Mouse (Mus musculus) limb, embryonic 12.5 days (tissue): ENCODE results near the gene Cpa1. TPM values are rescaled to one million over a fixed set of nuclear protein-coding genes. Genes with fewer than 3 reads are reported as not detected.

Experiments used
- ATAC-seq: fragments of 200-750 bp; cut with Nextera tagmentation; 2 replicates; pipeline ENCODE4 v1.8.0; 2017; ENCODE audit warnings: low read depth, moderate TSS enrichment; ENCODE audit not compliant: insufficient number of reproducible peaks, insufficient read depth, low FRiP score, low TSS enrichment
- H3K27ac ChIP-seq: fragments of 300-500 bp; sonication (generic); 2 replicates; pipeline ENCODE4 v1.5.1; 2016; ENCODE audit warnings: mild to moderate bottlenecking, moderate library complexity
- H3K27me3 ChIP-seq: fragments of 300-500 bp; sonication (generic); 2 replicates; pipeline ENCODE4 v1.6.1; 2016; ENCODE audit warnings: mild to moderate bottlenecking, moderate library complexity
- H3K36me3 ChIP-seq: fragments of 300-500 bp; sonication (generic); 2 replicates; pipeline ENCODE4 v1.6.1; 2016; ENCODE audit warnings: mild to moderate bottlenecking, moderate library complexity
- H3K4me1 ChIP-seq: fragments of 300-500 bp; sonication (generic); replicated peaks from 2 replicates; pipeline ENCODE4 v1.6.1; 2016
- H3K4me2 ChIP-seq: fragments of 300-500 bp; sonication (generic); 2 replicates; pipeline ENCODE4 v1.6.1; 2016; ENCODE audit warnings: mild to moderate bottlenecking, moderate library complexity
- H3K4me3 ChIP-seq: fragments of 300-500 bp; sonication (generic); replicated peaks from 2 replicates; pipeline ENCODE4 v1.5.1; 2016; ENCODE audit warnings: mild to moderate bottlenecking
- H3K9ac ChIP-seq: fragments of 300-500 bp; sonication (generic); replicated peaks from 2 replicates; pipeline ENCODE4 v1.6.1; 2016; ENCODE audit warnings: mild to moderate bottlenecking, moderate library complexity
- H3K9me3 ChIP-seq: fragments of 300-500 bp; sonication (generic); 2 replicates; pipeline ENCODE4 v1.6.1; 2016; ENCODE audit warnings: mild to moderate bottlenecking, moderate library complexity
- WGBS: fragments of 180-500 bp; shearing (Covaris S2); methylation state at CpG from one replicate; pipeline ENCODE4 v1.1.7; 2016; 5-methylcytosine and 5-hydroxymethylcytosine counted together
- polyA plus RNA-seq: library from polyadenylated mRNA; unstranded; fragments of >200 nt; fragmentation: Nextera tagmentation; extraction: Ambion mirVana; gene quantifications from 2 replicates; pipeline ENCODE4 v1.2.1, GENCODE M21; 2016

The Cpa1 gene
- polyA plus RNA-seq, 1 experiment from 2014 or later, result 0.40 TPM

DNA sequence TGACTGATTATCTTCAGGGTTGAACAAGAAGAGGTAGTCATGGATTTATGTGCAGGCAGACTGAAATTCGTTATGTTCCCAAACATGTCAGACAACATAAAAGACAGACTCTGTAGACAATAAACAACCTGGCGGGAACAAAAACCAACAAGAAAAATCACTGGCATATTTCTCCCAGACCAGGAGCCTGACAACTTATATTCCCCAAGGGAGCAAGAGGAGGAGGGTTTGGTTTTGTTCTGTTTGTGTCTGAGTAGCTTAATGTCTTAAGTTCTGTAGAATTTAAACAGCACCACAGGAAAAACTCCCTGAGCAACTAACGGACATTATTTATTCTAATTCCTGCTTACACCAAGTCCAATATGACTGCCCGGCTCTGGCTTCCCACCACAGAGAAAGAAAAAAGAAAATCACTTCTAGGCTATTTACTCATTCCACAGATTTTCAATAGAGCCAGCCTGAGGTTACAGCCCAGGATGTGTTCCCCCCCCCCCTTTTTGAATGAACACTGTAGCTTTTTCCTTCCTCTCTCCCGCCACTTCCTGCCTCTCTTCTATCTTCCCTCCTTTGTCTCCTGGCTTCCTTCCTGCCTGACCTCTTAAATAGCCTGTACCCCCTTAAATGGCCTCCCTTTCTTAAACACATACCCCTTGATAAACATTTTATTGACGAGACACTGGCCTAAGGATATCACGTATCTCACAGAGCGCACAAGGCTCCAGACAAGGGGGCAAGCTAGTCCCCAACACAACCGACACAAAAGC is 13.6 kb downstream of the Cpa1 start:
- peaks cover 88% of the 10 kb centered on the region for H3K4me1 ChIP-seq
- H3K9ac ChIP-seq, result no peak overlapping the region
- peak overlapping the region; percentile 89 for H3K27ac ChIP-seq
- H3K36me3 ChIP-seq, result peaks cover 14% of the 10 kb centered on the region; the same call in 1 of the 2 replicates
- H3K4me2 ChIP-seq, result no peak overlapping the region
- H3K4me3 ChIP-seq, result no peak overlapping the region
- H3K27me3 ChIP-seq, result no peaks in the 10 kb centered on the region
- H3K9me3 ChIP-seq, result no peaks in the 10 kb centered on the region
- 35% methylated on average over 9 of the region's 9 CpGs for WGBS
- ATAC-seq, result no peak

DNA sequence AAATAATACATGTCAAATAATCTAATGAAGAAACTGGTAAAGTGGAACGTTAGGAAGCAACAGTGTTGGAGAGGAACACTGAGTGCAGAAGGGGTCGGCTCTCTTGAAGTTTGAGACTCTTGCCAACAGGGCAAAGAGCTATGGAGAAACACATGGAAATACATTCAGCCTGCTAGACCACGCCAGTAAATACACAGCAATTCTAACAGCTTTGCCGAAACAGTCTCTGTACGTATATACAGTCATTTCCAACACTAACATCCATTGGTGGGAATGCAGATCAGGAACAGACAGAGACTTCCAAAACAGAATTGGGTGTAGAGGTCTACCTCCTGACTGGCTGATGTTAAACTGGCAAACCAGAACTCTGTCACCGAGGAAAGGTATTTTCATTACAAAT is 14.5 kb downstream of the Cpa1 start:
- no peak for ATAC-seq
- Histone ChIP-seq H3K4me2 (no peak overlapping the region), H3K27me3 (no peaks in the 10 kb centered on the region), H3K27ac (peak overlapping the region; percentile 89), H3K9ac (no peak overlapping the region), H3K9me3 (no peaks in the 10 kb centered on the region), H3K4me1 (peaks cover 82% of the 10 kb centered on the region), H3K4me3 (no peak overlapping the region), H3K36me3 (peaks cover 19% of the 10 kb centered on the region)
- WGBS, result 54% methylated on average over 6 of the region's 6 CpGs

DNA sequence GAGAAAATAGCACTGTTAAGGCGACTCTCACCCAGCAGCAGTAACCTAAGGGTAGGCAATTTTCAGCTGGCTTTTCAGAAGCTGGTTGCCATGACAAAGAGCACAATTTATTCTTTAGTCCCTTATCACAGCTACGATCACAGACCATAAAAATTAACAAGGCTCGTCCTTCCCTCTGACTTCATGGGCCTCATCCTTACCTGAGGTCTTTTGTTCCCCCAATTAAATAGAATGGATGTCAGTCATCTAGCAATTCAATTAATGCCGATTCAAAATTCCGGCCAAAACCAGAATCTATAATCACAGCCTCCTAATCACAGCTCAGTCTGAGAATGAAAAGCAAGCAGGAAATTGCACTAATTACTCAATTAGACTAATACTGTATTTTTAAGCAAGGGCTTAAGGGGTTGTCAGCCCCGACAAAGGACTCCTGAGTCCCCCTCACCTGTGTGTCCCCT is 15.4 kb downstream of the Cpa1 start:
- H3K9me3 ChIP-seq, result no peaks in the 10 kb centered on the region
- peaks cover 21% of the 10 kb centered on the region for H3K36me3 ChIP-seq
- H3K9ac ChIP-seq, result peak overlapping the region; percentile 18; the same call in 1 of the 2 replicates
- H3K27ac ChIP-seq, result peak overlapping the region; percentile 89
- no peak for ATAC-seq
- no peak overlapping the region for H3K4me3 ChIP-seq
- H3K4me2 ChIP-seq, result no peak overlapping the region
- WGBS, result 34% methylated on average over 6 of the region's 6 CpGs
- H3K27me3 ChIP-seq, result no peaks in the 10 kb centered on the region
- H3K4me1 ChIP-seq, result peaks cover 73% of the 10 kb centered on the region

DNA sequence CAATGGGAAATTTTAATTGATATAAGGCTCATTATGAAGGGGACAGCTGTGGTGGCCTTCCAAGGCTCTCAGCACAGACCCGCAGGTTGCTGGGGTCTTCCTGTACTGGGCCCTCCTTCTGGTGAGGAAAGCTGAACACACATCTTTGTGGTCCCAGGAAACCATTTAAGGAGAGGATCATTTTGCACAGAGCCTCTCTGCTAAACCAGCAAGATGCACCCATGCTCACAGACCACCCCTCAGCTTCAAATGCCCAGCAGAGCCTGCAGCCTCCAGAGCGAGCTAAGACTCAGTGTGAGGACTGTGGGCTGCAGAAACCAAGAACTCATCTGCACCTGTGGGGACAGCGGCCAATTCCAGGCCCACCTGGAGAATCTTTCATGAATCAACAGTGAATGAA is 15.9 kb downstream of the Cpa1 start:
- Histone ChIP-seq H3K9ac (0 out of 2 replicates have a peak overlapping the region, but pooled peaks have one; percentile 18), H3K9me3 (no peaks in the 10 kb centered on the region), H3K27me3 (no peaks in the 10 kb centered on the region), H3K4me3 (no peak overlapping the region), H3K4me1 (peaks cover 68% of the 10 kb centered on the region), H3K4me2 (no peak overlapping the region), H3K36me3 (peaks cover 21% of the 10 kb centered on the region), H3K27ac (peak overlapping the region; percentile 89)
- no peak for ATAC-seq
- 59% methylated on average over 3 of the region's 3 CpGs for WGBS

DNA sequence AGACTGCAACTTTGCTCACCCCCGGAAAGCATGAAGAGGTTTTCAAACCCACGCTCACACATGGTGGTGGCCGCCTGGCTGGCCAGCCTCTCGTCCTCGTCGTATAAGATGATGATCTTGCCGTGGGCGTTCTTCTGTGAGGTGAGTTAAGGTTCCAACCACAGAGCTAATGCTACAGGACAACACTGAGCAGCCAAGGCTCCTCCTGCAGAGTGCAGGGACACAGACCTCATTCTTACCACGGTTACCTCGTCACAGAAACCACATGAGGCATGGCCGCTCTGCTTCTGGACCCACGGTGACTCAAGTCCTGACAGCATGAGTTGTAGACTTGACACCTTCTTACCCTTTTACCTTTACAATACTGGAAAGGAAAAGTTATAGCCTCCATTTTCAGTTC is 18.3 kb downstream of the Cpa1 start:
- 91% methylated on average over 12 of the region's 12 CpGs for whole genome bisulfite sequencing
- Histone ChIP-seq H3K9ac (no peak overlapping the region), H3K4me2 (no peak overlapping the region), H3K4me1 (peaks cover 65% of the 10 kb centered on the region), H3K27me3 (no peaks in the 10 kb centered on the region), H3K4me3 (no peak overlapping the region), H3K27ac (peak overlapping the region; percentile 89), H3K9me3 (no peaks in the 10 kb centered on the region), H3K36me3 (peaks cover 29% of the 10 kb centered on the region)
- no peak for ATAC-seq

DNA sequence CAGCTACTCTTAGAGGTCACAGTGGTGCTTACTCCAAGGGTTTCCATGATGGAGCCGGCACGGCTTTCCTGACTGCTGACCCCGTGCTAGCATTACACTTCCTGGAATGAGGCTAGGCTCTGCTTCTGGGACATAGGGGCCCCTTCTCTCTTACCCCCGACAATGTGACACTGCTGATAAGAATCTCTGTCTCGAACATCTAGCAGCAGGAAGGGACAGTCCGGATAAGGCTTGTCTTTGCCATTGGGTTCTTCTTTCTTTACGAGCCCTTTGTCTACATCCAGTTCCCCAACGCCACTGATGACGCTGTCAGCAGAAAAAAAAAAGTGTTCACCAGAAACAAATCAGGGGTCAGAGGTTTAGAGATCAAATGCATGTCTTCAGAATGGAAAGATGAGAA is 19.6 kb downstream of the Cpa1 start:
- H3K9me3 ChIP-seq, result no peaks in the 10 kb centered on the region
- H3K27me3 ChIP-seq, result no peaks in the 10 kb centered on the region
- no peak overlapping the region for H3K4me3 ChIP-seq
- WGBS, result 76% methylated on average over 9 of the region's 9 CpGs
- H3K36me3 ChIP-seq, result peaks cover 29% of the 10 kb centered on the region
- H3K27ac ChIP-seq, result no peak overlapping the region
- no peak overlapping the region for H3K9ac ChIP-seq
- H3K4me1 ChIP-seq, result peaks cover 54% of the 10 kb centered on the region
- no peak for ATAC-seq
- H3K4me2 ChIP-seq, result no peak overlapping the region

DNA sequence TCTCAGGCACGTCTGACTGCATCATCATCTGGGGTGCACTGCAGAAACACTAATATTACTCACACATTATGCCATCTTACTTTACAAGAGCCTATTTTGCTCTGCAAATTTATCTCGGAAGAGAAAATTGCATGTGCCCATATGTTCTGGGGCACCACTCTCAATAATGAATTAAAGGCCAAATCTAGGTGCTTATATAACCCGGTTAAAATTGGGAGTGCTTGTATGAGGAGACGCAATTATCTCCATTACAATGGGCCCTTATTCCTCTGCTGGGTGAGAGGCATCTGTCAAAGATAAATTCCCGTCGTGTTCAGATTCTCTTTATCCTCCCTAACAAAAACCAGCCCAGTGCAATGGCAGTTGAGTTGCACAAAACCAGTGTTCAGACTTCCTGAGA is 25.8 kb downstream of the Cpa1 start:
- no peak for ATAC-seq
- Histone ChIP-seq H3K27ac (peak overlapping the region; percentile 75), H3K4me2 (no peak overlapping the region), H3K9ac (no peak overlapping the region), H3K4me1 (peaks cover 67% of the 10 kb centered on the region), H3K9me3 (no peaks in the 10 kb centered on the region), H3K36me3 (peaks cover 8% of the 10 kb centered on the region; the same call in 1 of the 2 replicates), H3K27me3 (no peaks in the 10 kb centered on the region), H3K4me3 (no peak overlapping the region)
- WGBS, result 68% methylated on average over 6 of the region's 6 CpGs

DNA sequence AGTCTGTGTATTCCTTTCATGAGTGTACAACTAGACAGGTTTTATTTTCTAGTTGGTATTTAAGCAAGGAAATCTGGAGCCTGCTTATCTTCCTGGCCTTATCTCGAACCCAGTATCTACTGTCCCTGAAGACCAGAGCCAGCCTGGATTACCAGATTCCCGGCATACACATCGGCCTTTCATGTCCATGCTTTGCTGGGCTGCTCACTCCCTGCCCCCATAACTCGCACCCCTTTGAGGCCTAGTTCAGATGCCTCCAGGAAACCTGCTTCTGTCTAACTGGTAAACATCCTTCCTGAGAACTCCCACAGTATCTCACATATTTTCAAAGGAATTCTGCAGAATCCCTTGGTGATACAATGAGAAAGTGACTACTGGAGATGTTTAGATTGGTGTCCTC is 26.3 kb downstream of the Cpa1 start:
- Histone ChIP-seq H3K9ac (no peak overlapping the region), H3K4me2 (no peak overlapping the region), H3K36me3 (peaks cover 5% of the 10 kb centered on the region; the same call in 1 of the 2 replicates), H3K4me1 (peaks cover 70% of the 10 kb centered on the region), H3K4me3 (no peak overlapping the region), H3K27ac (peak overlapping the region; percentile 75), H3K9me3 (no peaks in the 10 kb centered on the region), H3K27me3 (no peaks in the 10 kb centered on the region)
- ATAC-seq, result no peak
- WGBS, result 40% methylated on average over 4 of the region's 4 CpGs

DNA sequence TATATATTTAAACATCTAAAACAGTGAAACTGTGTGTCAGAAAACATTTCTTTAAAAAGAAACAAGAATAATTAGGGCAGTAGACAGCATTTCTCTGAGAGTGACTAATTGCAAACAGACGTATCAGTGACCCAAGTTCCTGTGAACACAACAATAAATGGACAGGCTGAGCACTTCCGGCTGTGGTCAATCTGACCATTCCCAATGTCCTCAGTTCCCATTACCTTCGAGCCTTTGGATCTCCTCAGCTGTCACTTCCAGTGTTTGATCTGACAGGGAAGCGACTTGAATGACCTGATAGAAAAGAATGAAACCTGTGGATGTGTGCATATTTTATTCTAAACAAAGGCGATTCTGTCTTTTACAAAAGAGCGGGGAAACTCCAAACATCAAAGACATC is 27.0 kb downstream of the Cpa1 start:
- Histone ChIP-seq H3K36me3 (no peaks in the 10 kb centered on the region), H3K4me3 (no peak overlapping the region), H3K27me3 (no peaks in the 10 kb centered on the region), H3K4me2 (no peak overlapping the region), H3K9ac (no peak overlapping the region), H3K9me3 (no peaks in the 10 kb centered on the region), H3K4me1 (peaks cover 67% of the 10 kb centered on the region), H3K27ac (peak overlapping the region; percentile 41; the same call in 1 of the 2 replicates)
- WGBS, result 27% methylated on average over 6 of the region's 6 CpGs
- no peak for ATAC-seq

DNA sequence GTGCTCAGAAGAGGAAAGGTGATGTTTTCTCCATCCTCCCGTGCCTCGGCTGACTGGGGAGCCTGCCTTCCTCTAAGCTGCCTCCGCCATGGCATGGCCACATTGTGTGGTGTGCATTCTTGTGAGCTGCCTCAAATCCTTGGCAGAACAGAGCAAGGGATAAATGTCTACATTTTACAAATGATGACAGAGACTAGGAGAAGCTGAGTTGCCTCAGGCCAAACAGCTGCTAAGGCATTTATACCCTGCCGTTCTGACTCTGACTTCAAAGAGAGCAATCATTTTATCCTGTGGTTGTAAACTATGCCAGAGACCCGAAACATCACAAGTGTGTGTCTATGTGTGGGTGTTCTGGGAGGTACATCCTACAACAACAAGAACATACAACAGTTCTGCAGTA is 28.6 kb downstream of the Cpa1 start:
- ATAC-seq, result no peak
- WGBS, result 33% methylated on average over 5 of the region's 5 CpGs

DNA sequence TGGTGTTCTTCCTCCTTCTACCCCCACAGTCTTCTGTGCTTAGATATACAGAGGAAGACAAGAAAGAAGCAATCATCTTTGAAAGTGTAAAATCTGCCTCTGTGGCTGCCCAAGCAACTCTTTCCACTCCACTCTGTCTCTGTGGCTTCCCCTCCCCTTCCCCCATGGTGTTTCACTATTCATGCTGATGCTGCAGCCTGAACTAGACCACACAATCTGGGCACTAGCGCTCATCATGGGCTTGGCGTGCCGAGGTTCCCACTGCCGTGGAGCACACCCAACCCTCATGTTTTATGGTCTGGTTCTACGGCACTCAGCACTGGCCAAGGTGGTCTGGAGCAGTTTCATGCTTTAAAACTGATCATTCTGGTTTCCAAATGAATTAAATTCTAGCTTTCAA is 32.7 kb downstream of the Cpa1 start:
- Histone ChIP-seq H3K9me3 (no peaks in the 10 kb centered on the region), H3K4me2 (no peak overlapping the region), H3K9ac (0 out of 2 replicates have a peak overlapping the region, but pooled peaks have one; percentile 18), H3K4me1 (peaks cover 83% of the 10 kb centered on the region), H3K27ac (peak overlapping the region; percentile 76), H3K4me3 (no peak overlapping the region), H3K27me3 (no peaks in the 10 kb centered on the region), H3K36me3 (no peaks in the 10 kb centered on the region)
- 47% methylated on average over 5 of the region's 5 CpGs for whole genome bisulfite sequencing
- ATAC-seq, result no peak

More for the DNA sequence above, 28.6 kb downstream of the Cpa1 start:
- Histone ChIP-seq H3K27ac (peak overlapping the region; percentile 87), H3K27me3 (no peaks in the 10 kb centered on the region), H3K36me3 (no peaks in the 10 kb centered on the region), H3K4me3 (no peak overlapping the region), H3K4me1 (peaks cover 68% of the 10 kb centered on the region), H3K4me2 (no peak overlapping the region), H3K9me3 (no peaks in the 10 kb centered on the region), H3K9ac (no peak overlapping the region)
